Mouse (Mus musculus): ENCODE measurements around the gene Ephb1.

DNA sequence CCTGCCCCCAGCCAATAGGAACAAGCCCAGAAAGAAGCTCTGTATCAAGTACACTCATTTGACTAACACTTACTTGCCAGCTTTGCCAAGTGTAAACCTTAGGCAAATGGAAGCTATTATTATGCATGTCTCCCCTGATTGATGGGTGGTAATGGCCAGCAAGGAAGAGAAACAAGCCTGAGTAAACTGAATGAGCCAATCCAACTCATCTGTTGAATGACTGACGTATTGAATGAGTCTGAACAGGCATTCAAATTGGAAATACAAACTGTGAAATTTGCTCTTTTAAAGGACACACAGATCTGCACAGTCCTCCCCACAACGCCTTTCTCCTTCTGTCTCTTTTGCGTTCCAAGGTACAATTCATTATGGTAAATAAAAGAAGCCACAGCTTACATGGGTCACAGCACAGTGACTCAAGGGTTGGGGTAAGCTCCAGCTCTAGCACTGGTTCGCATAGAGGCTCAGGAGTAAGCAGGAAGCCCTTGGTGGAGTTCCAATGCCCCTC, 119.0 kb downstream of the Ephb1 start:
- TF ChIP-seq CTCF (conservative IDR thresholded peaks at IDR 0.05; ENCODE audit: insufficient read depth, insufficient read length, low read depth, low read length) = no peak
- no peak for TF ChIP-seq POLR2A (IDR thresholded peaks at IDR 0.05; ENCODE audit: low read depth, low read length)
